Mouse (Mus musculus) v-Abl transformed pro-B cells (cell line): ENCODE measurements around the gene Lgi4.

Experiments
- in situ Hi-C, 2 experiments: fragments of 400-800 bp; cut with MboI; formaldehyde crosslinking; loops; one replicate each; pipeline ENCODE4 v1.15.1; 2025; ENCODE audit not compliant: unreplicated experiment in 2 of 2

Gene Lgi4

GRCm38 (mm10) chr7:31098697-31099611, 39.8 kb downstream of the Lgi4 start:
- in situ Hi-C loops: loop anchor here (5.0 kb wide), 1 partner anchor 42 kb away; the partner anchor contains the start of genes Fxyd1 (in 2 of the 2) and Lgi4 (in 2 of the 2)

- in situ Hi-C loops: loop anchor here (5.0 kb wide), 1 partner anchor 42 kb away; the partner anchor contains the start of genes Fxyd1 (in 2 of the 2) and Lgi4 (in 2 of the 2)
Measured at GRCm38 (mm10) chr7:31099612-31099982, 40.5 kb downstream of the Lgi4 start.

- in situ Hi-C loops: no loop called here
Measured at GRCm38 (mm10) chr7:31100786-31101185, 41.6 kb downstream of the Lgi4 start.

GRCm38 (mm10) chr7:31105061-31105768, 46.1 kb downstream of the Lgi4 start:
- in situ Hi-C loops: no loop called here

- in situ Hi-C loops: no loop called here
Measured at GRCm38 (mm10) chr7:31106166-31106565, 47.0 kb downstream of the Lgi4 start.

- in situ Hi-C loops: no loop called here
Measured at GRCm38 (mm10) chr7:31107781-31108180, 48.6 kb downstream of the Lgi4 start.

GRCm38 (mm10) chr7:31109091-31109490, 49.9 kb downstream of the Lgi4 start:
- in situ Hi-C loops: no loop called here

- in situ Hi-C loops: no loop called here
Measured at GRCm38 (mm10) chr7:31109796-31110195, 50.7 kb downstream of the Lgi4 start.

- in situ Hi-C loops: no loop called here
Measured at GRCm38 (mm10) chr7:31110861-31111385, 51.8 kb downstream of the Lgi4 start.

GRCm38 (mm10) chr7:31112036-31112435, 52.9 kb downstream of the Lgi4 start:
- in situ Hi-C loops: no loop called here

GRCm38 (mm10) chr7:31113800-31114199, 54.7 kb downstream of the Lgi4 start:
- in situ Hi-C loops: no loop called here

- in situ Hi-C loops: no loop called here
Measured at GRCm38 (mm10) chr7:31114646-31115045, 55.5 kb downstream of the Lgi4 start.

GRCm38 (mm10) chr7:31115182-31115581, 56.0 kb downstream of the Lgi4 start, which contains the start of gene Hpn:
Gene Hpn, minus strand, starts transcription at chr7:31115290.
- in situ Hi-C loops: no loop called here

GRCm38 (mm10) chr7:31115587-31116043, 56.5 kb downstream of the Lgi4 start:
- in situ Hi-C loops: no loop called here

- in situ Hi-C loops: no loop called here
Measured at GRCm38 (mm10) chr7:31116721-31117145, 57.6 kb downstream of the Lgi4 start.

- in situ Hi-C loops: no loop called here
Measured at GRCm38 (mm10) chr7:31117465-31117864, 58.3 kb downstream of the Lgi4 start.

GRCm38 (mm10) chr7:31118486-31118885, 59.3 kb downstream of the Lgi4 start:
- in situ Hi-C loops: no loop called here

- in situ Hi-C loops: no loop called here
Measured at GRCm38 (mm10) chr7:31119556-31119955, 60.4 kb downstream of the Lgi4 start.
